Mouse (Mus musculus): ENCODE data around the gene Adck2. TPM values are rescaled to one million over a fixed set of nuclear protein-coding genes. Genes with fewer than 3 reads are reported as not detected.

The Adck2 gene
- polyA plus RNA-seq, 1 experiment = 5.8 TPM

DNA sequence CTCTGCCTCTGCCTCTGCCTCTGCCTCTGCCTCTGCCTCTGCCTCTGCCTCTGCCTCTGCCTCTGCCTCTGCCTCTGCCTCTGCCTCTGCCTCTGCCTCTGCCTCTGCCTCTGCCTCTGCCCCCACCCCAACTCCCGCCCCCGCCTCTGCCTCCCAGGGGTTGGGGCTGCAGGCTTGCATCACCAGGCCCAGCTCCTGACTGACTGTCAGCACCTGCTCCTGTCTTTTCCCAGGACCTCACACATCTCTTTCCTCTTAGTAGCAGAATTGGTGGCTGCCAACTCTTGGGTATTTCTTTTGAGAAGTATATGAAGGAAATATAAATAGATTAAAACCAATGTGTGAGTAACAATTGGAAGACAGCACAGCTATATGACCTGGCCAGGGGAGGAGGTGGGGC is 6.9 kb downstream of the Adck2 start:
- Histone ChIP-seq H3K27me3 (ENCODE audit: control insufficient read depth, insufficient read depth, insufficient read length) (no peaks in the 10 kb centered on the region), H3ac (ENCODE audit: control insufficient read depth, insufficient read length, low read depth) (no peak overlapping the region), H3K4me3 (ENCODE audit: insufficient read depth, poor library complexity, severe bottlenecking) (no peak overlapping the region), H3K36me3 (ENCODE audit: control insufficient read depth, insufficient read depth) (peaks cover 8% of the 10 kb centered on the region), H3K79me2 (ENCODE audit: control insufficient read depth, insufficient read depth) (no peaks in the 10 kb centered on the region), H3K79me3 (ENCODE audit: low read depth) (no peaks in the 10 kb centered on the region)
- TF ChIP-seq MAX (IDR thresholded peaks at IDR 0.05) (no peak), CTCF (IDR thresholded peaks at IDR 0.05; ENCODE audit: control insufficient read depth, insufficient read depth, insufficient read length) (no peak), MYOG (IDR thresholded peaks at IDR 0.05; ENCODE audit: control insufficient read depth, extremely low read depth, insufficient read length) (no peak), MYOD1 (IDR thresholded peaks at IDR 0.05; ENCODE audit: control insufficient read depth, insufficient read length, low read depth) (no peak), FOSL1 (IDR thresholded peaks at IDR 0.05; ENCODE audit: insufficient read depth, low read length, poor library complexity, severe bottlenecking) (no peak), USF1 (IDR thresholded peaks at IDR 0.05; ENCODE audit: low read depth) (no peak), CEBPB (IDR thresholded peaks at IDR 0.05; ENCODE audit: low read depth) (no peak)

DNA sequence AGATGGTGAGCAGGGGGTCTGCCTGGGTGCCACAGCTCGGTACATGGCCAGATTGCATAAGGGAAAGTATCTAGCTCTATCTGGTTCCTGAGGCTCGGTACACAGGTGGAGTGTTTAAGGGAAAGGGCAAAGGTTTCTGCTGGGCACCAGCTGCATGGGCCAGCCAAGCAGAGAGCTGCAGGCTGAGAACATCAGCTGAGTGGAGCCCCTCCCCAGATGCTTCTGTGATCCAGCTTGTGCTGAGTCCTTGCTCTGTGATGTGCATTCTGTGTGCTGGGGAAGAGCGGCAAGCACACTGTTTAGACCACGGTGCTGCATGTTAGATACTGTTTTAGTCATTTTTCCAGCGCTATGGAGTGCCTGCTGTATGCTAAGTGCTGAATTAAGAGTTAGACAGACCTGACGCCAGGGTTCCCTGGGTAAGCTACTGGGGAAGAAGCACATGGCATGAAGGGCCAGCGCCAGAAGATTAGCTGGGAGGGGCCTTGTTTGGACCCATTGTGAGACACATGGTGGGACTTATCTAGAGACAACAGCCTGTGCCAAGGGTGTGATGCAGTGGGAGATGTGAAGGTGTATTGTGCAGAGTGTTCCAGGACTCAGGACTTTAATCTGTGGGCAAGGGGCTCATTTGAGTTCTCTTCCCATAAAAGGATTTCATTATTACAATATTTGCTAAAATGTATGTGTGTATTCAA is 7.6 kb downstream of the Adck2 start:
- Histone ChIP-seq H3K27me3 (ENCODE audit: control insufficient read depth, insufficient read depth, insufficient read length) (no peaks in the 10 kb centered on the region), H3K79me3 (ENCODE audit: low read depth) (no peaks in the 10 kb centered on the region), H3ac (ENCODE audit: control insufficient read depth, insufficient read length, low read depth) (no peak overlapping the region), H3K4me3 (ENCODE audit: insufficient read depth, poor library complexity, severe bottlenecking) (no peak overlapping the region), H3K79me2 (ENCODE audit: control insufficient read depth, insufficient read depth) (no peaks in the 10 kb centered on the region), H3K36me3 (ENCODE audit: control insufficient read depth, insufficient read depth) (peaks cover 8% of the 10 kb centered on the region)
- no peak for TF ChIP-seq MYOD1 (IDR thresholded peaks at IDR 0.05; ENCODE audit: control insufficient read depth, insufficient read length, low read depth)
- no peak for TF ChIP-seq USF1 (IDR thresholded peaks at IDR 0.05; ENCODE audit: low read depth)
- TF ChIP-seq MAX (IDR thresholded peaks at IDR 0.05) = no peak
- TF ChIP-seq CTCF (IDR thresholded peaks at IDR 0.05; ENCODE audit: control insufficient read depth, insufficient read depth, insufficient read length) = no peak
- no peak for TF ChIP-seq FOSL1 (IDR thresholded peaks at IDR 0.05; ENCODE audit: insufficient read depth, low read length, poor library complexity, severe bottlenecking)
- no peak for TF ChIP-seq CEBPB (IDR thresholded peaks at IDR 0.05; ENCODE audit: low read depth)
- no peak for TF ChIP-seq MYOG (IDR thresholded peaks at IDR 0.05; ENCODE audit: control insufficient read depth, extremely low read depth, insufficient read length)

DNA sequence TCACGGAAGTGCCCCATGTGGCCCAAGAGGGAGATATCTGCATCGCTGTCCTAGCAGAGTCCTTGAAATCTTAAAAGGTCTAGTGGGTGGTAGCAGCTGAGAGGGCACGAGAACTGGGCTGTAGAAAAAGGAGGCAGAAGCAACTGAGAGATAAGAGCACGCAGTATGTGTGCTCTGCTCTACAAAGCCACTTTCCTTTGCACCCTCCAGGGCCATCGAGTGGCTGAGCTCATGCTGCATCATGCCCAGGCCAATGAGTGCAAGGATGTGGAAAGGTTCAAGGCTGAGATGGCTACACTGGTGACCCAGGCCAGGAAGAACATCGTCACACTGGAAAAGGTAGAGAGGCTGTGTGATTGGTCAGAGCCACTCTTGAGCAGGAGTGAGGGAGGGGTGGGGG is 11.8 kb downstream of the Adck2 start, which contains the start of gene Gm42420:
Gene Gm42420, plus strand, starts transcription at position 237 of the 400 bp plus-strand sequence.
- Histone ChIP-seq H3K4me3 (ENCODE audit: insufficient read depth, poor library complexity, severe bottlenecking) (no peak within 1 kb of the TSS), H3K27me3 (ENCODE audit: control insufficient read depth, insufficient read depth, insufficient read length) (no peaks in the 10 kb centered on the region), H3K79me3 (ENCODE audit: low read depth) (no peaks in the 10 kb centered on the region), H3K36me3 (ENCODE audit: control insufficient read depth, insufficient read depth) (peaks cover 16% of the 10 kb centered on the region), H3K79me2 (ENCODE audit: control insufficient read depth, insufficient read depth) (no peaks in the 10 kb centered on the region), H3ac (ENCODE audit: control insufficient read depth, insufficient read length, low read depth) (no peak within 1 kb of the TSS)
- TF ChIP-seq USF1 (IDR thresholded peaks at IDR 0.05; ENCODE audit: low read depth) (no peak), FOSL1 (IDR thresholded peaks at IDR 0.05; ENCODE audit: insufficient read depth, low read length, poor library complexity, severe bottlenecking) (no peak), MYOG (IDR thresholded peaks at IDR 0.05; ENCODE audit: control insufficient read depth, extremely low read depth, insufficient read length) (no peak), CEBPB (IDR thresholded peaks at IDR 0.05; ENCODE audit: low read depth) (no peak), CTCF (IDR thresholded peaks at IDR 0.05; ENCODE audit: control insufficient read depth, insufficient read depth, insufficient read length) (no peak), MAX (IDR thresholded peaks at IDR 0.05) (no peak), MYOD1 (IDR thresholded peaks at IDR 0.05; ENCODE audit: control insufficient read depth, insufficient read length, low read depth) (no peak)

DNA sequence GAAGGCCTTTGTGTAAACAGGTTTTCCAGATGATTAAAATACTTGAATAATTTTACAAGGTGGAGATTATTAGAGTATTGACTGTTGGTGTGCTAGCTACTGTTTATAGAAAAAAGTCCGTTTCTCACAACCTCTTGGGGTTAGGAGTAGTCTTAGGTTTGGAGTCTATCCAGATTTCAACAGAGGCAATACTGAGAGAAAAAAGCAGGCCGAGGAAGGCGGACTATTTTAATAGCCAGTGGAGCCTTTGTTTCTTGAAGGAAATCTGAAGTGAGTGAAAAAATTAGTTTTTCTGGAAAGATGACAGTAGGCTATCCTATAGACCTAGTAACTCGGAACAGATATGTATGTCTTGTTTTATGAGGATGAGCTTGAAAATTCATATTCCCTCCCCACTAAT is 17.8 kb downstream of the Adck2 start:
- Histone ChIP-seq H3K36me3 (ENCODE audit: control insufficient read depth, insufficient read depth) (peaks cover 17% of the 10 kb centered on the region), H3K79me3 (ENCODE audit: low read depth) (peaks cover 14% of the 10 kb centered on the region), H3K4me3 (ENCODE audit: insufficient read depth, poor library complexity, severe bottlenecking) (no peak overlapping the region), H3K27me3 (ENCODE audit: control insufficient read depth, insufficient read depth, insufficient read length) (no peaks in the 10 kb centered on the region), H3ac (ENCODE audit: control insufficient read depth, insufficient read length, low read depth) (no peak overlapping the region), H3K79me2 (ENCODE audit: control insufficient read depth, insufficient read depth) (peaks cover 29% of the 10 kb centered on the region)
- TF ChIP-seq MAX (IDR thresholded peaks at IDR 0.05) (no peak), MYOD1 (IDR thresholded peaks at IDR 0.05; ENCODE audit: control insufficient read depth, insufficient read length, low read depth) (no peak), CEBPB (IDR thresholded peaks at IDR 0.05; ENCODE audit: low read depth) (no peak), MYOG (IDR thresholded peaks at IDR 0.05; ENCODE audit: control insufficient read depth, extremely low read depth, insufficient read length) (no peak), USF1 (IDR thresholded peaks at IDR 0.05; ENCODE audit: low read depth) (no peak), FOSL1 (IDR thresholded peaks at IDR 0.05; ENCODE audit: insufficient read depth, low read length, poor library complexity, severe bottlenecking) (no peak), CTCF (IDR thresholded peaks at IDR 0.05; ENCODE audit: control insufficient read depth, insufficient read depth, insufficient read length) (no peak)

DNA sequence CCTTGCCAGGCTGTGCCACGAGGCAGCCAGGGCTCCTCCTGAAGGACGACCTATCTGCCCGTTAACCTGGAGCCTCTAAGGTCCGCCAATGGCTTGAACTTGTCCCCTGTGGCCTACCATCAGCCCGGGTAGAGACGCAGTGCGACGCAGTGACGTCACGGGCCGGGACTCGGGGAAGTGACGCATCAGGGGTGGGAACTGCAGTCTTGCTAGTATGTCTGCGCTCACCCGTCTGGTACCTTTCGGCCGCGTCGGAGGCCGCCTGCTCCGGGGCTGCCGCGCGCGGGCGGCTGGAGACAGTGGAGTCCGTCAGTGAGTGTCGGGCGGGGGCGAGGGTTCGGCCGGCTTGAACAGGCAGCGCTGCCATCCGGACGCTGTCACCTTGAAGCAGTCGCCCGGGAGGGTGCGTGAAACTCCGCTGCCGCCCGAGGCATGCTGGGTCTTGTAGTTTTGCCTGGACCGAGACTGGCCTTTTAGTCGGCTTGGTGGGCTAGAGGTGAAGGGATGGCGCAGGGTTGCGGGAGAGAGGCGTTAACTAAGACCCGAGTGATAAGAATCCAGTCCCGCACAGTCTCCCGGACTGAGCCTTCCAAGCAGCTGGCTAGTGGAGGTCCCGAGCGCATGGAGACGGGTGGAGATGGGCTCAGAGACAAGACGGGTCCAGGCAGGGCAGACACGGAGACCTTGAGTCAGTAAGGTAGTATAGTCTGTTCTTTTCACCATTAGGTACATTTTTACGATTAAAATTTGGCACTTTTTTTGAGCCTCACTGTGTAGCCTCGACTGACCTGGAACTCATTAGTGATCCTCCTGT is 18.9 kb downstream of the Adck2 start, which contains the start of gene Ndufb2:
Gene Ndufb2, plus strand, starts transcription at position 174 of the 814 bp plus-strand sequence.
- peaks cover 29% of the 10 kb centered on the region for H3K79me2 ChIP-seq (ENCODE audit: control insufficient read depth, insufficient read depth)
- no peak for TF ChIP-seq USF1 (IDR thresholded peaks at IDR 0.05; ENCODE audit: low read depth)
- no peak for TF ChIP-seq CTCF (IDR thresholded peaks at IDR 0.05; ENCODE audit: control insufficient read depth, insufficient read depth, insufficient read length)
- TF ChIP-seq MAX (IDR thresholded peaks at IDR 0.05) = peak; percentile 50
- peak within 1 kb of the TSS; percentile 91 for H3ac ChIP-seq (ENCODE audit: control insufficient read depth, insufficient read length, low read depth)
- H3K27me3 ChIP-seq (ENCODE audit: control insufficient read depth, insufficient read depth, insufficient read length) = no peaks in the 10 kb centered on the region
- peaks cover 14% of the 10 kb centered on the region for H3K79me3 ChIP-seq (ENCODE audit: low read depth)
- H3K4me3 ChIP-seq (ENCODE audit: insufficient read depth, poor library complexity, severe bottlenecking) = peak within 1 kb of the TSS; percentile 68
- H3K36me3 ChIP-seq (ENCODE audit: control insufficient read depth, insufficient read depth) = peaks cover 28% of the 10 kb centered on the region
